Mouse (Mus musculus) frontal cortex, postnatal 14 days (tissue): ENCODE measurements around the gene Actg2.

Experiments
- DNase-seq, 2 experiments: peaks; one replicate each; pipeline ENCODE4 v3.0.0; 2022; ENCODE audit warnings: low spot score in 2 of 2

The Actg2 gene

DNA sequence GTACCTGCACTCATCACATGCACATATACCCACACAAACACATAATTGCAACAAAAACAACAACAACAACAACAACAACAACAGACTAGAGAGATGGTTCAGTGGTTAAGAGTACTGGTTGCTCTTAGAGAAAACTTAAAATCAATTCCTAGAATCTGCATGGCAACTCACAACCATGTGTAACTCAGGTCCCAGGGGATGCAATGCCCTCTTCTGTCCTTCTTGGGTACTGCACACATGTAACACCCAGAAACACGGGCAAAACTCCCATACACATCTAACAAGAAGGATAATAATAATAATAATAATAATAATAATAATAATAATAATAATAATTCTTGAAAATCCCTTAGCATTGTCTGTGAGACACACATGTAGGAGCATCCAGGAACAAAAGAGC, 23.6 kb downstream of the Actg2 start:
- DNase-seq, result peak in 1 of 2 experiments; percentile 54

DNA sequence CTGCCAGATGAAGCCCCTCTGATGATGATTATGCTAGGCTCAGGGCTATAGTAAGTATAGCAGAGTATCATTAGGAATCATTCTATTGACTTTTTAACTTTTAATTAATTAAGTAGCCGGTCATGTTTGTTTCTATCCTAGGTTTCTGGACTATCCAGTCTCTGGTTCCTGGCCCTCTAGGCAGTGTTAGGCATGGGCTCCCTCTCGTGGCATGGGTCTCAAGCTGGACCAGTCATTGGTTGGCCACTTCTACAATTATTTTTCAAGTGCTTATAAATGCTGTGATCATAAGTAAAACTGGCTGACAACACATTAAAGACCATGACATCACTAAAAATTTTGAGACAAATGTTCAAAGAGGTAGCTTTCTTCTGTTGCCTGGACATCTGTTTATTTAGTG, 25.9 kb downstream of the Actg2 start:
- no peak for DNase-seq

DNA sequence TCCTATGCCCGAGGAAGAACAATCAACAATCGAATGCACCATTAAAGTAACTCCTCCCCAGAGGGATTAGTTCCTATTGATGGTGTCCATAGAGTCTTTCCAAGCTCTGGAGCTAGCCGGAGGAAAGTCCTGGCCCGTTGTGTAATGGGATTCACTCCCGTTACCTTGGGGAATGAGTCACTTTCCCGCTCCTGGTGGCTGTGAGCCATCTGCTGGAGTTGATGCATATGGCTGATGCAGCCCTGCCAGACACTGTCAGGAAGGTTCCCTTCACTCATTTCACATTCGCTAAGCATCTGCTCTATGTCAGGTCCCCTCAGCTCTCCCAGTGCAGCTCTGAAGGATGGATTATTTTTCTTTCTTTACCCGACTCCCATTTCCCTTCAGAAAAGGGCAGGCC, 26.6 kb downstream of the Actg2 start:
- DNase-seq, result no peak

DNA sequence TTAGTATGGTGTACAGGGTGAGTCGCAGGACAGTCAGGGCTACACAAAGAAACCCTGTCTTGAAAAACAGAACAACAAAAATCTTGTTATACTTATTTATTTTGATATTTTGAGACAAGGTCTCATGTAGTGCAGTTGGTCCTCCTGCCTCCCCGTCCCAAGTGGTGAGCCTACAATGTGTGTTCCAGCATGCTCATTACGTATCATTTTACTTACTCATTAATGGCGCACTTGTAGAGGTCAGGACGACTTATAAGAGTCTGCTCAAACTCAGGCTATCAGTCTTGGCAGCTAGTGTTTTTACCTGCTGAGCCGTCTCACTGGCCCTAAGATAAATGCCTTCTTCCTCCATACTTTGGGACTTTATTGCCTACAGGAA, 28.9 kb downstream of the Actg2 start:
- no peak for DNase-seq

DNA sequence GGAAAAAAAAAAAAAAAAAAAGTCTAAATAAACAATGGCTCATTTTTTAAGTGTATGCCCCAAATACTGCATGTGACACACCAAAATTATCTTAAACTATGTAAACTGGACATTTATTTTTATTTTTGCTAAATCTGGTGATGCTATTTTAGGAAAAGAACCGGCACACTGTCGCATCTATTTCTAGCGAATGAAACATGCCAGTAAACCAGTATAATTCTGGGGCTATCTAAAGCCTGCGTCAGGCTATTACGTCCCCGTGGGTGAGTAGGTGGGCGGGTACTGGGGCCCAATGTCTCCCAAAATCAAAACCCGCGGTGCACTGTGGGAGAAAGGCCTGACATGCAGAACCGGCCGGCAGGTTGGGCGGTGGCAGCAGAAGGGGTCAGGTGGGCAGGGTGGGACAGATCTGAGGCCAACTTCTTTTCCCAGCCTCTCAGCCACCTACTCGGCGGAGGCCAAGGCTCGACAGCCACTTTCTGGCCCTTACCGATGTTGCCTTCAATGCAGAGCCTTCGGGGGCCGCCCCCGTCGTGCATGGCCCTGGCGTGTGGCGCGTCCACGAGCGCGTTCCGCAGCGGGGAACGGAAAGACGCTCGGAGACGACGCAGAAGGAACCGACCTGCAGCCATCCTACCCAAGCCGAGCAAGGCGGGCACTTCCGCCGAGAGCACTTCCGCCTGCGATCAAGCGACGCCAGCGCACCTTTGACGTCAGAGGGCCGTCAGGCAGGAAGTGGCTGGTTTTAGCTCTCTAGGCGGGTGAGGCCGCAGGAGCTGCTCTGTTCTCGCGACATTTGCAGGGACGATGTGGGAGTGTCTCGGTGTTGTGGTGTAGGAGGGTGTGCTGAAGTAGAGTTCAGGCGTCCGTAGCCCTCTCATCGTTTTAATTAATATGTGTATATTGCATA, 29.6 kb downstream of the Actg2 start, which contains the start of gene Dguok:
Gene Dguok, minus strand, starts transcription at position 712 of the 910 bp plus-strand sequence.
- DNase-seq, result peak; percentile 96 to 98

DNA sequence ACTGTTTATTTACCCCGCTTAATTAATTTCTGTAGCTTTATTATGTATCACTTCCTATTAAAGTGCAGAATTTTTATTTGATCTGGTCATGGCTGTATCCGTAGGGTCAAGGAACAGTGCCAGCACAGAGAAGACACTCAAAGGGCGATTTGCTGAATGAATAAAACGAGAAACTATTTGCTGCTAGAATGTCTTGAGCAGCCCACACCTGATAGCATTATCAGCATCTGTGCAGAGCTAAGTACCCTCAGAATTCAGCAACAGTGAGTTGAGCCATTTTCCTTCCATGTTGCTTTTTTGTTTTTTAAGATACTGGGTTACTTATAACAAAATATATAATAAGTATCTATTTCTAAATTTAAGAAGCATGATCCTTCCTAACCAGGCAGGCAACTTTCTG, 30.5 kb downstream of the Actg2 start:
- no peak for DNase-seq

DNA sequence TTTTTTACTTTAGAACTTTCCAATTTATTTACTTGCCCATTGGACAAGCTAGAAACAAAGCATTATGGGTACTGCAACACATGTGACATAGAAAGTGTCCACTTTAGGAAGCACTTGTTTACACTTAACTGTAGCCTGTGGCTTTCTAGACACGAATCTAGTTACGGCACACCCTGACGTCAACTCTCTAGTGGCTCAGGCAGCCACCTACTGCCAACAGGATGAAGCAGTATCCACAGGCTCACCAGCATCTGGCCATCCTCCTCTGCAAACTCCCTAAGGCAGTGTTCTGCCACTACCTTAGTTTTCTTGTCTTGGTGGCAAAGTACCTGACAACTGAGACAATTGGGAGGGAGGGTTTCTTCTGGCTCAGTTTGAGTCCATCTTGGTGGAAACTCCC, 32.7 kb downstream of the Actg2 start:
- DNase-seq, result no peak

DNA sequence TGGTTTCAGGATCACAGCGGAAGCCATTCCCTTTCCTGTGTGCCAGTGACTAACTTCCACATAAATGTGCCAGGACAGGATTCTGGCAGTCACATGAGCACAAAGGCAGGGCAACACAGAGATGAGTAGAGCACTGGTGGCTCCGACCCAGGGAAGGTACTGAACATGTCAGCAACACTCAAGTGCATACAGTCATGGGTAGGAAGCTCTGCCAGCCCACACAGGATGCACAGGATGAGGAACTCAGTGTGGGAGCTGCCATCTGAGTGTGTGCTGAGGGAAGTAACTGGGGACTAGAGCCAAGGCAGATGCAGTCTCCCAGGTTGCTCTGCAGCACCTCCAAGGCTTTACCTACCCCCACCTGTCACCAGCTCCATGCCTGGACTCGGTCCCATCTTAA, 33.4 kb downstream of the Actg2 start:
- DNase-seq, result no peak

DNA sequence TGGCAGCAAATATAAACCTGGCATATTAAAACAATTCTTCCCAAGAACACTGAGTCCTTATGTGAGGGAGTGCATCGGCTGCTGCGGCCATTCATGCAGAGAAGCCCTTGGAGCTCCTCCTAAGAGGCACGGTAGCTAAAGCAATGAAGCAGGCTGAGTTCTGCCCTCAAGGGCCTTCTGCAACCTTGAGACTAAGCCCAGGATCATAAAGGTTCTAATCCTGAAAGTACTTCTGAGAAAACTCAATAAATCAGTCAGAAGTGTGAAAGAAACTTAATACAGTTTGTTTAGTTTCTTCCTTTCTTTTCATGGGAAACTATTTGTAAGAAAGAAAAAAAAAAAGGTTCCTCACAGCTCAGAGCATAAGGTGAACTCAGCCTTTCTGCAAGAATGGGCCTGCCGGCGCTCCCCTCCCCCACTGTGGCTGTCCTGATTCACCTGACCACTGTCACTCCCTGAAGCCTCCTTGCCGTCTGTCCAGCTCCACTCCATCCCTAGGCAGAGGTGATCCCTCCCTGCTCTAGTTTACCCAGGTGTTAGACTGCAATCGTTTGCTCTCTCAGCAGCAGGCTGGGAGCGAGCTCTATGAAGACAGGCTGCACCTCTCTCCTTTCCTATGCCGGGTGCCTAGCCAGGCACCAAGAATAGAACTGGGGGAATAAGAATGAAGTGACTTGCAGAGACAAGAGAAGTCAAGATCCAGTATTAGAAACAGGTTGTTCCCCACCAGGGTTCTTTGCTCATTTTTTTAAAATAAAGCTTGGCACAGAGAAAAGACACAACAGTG, 34.3 kb downstream of the Actg2 start:
- DNase-seq, result no peak

DNA sequence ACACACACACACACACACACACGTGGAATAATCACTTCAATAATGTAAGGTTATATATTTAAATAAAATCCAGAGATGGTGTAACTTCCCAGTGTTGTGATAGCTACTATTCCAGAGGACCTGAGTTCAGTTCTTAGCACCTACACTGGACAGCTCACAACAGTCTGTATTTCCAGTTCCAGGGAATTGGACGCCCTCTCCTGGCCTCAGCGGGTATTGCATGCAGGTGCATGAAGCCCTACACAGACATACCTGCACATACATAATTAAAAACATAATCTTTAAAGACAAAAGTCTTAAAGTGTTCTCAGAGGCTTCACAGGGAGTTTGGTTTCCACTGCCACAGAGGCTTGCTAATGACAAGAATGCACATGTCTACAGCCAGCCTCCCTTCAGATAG, 35.6 kb downstream of the Actg2 start:
- no peak for DNase-seq

DNA sequence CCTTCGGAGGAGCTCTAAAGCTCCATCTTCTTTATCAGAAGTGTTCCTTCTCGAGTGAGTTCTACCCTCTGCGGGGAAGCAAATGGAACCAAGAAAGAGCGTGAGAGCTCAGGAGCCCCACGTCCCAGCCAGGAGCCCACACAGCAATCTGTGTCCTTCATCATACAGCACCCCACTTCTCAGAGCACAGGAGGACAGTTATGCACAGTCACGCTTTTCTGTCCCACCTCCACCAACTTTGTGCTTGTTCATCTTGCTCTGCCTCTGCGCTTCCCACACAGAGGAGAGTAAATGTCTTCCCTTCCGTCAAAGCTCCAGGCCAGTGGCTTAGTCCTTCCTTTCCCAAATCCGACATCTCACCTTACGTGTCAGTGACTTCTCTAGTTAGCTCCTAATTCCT, 37.0 kb downstream of the Actg2 start:
- DNase-seq, result no peak

DNA sequence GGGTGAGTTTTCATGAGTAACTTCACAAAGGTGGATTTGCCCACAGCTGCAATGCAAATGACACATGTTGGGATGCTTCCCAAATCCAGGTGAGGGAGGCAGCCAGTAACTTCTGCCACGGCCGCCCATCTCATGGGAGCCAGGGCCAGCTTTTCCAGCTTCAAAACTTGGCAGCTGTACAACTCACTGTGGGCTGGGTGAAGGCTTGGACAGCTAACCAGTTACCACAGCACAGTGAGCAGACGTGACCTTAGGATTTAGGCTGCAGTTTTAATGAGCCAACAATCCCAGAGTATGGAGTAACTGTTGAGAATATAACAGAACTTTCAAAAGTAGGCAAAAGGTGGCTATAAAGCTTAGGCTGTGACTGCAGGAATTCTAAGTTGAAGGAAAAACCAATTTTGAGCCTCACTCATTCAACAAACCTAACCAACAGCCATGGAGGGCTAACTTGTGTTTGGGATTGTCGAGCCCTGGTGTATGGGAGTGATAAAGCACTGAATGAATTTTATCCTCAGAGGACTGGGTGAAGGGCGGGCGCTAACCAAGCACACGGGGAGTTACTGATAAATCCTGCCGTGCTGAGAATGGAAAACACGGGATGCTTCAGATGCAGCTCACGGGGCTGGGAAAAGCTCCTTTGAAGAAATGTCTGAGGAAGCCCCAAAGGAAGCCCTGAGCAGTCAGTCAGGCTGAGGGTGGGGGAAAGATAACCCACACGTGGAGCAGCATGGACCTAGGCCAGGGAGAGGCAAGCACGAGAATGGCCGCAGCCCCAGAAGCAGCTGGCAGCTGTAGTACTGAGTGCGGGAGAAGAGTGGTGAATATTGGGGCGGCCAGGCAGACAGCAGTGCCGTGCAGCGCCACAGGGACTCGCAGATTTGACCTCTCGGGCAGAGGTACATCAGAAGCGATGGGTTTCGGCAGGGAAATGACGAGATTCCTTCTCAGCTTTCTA, 39.0 kb downstream of the Actg2 start:
- DNase-seq, result no peak

DNA sequence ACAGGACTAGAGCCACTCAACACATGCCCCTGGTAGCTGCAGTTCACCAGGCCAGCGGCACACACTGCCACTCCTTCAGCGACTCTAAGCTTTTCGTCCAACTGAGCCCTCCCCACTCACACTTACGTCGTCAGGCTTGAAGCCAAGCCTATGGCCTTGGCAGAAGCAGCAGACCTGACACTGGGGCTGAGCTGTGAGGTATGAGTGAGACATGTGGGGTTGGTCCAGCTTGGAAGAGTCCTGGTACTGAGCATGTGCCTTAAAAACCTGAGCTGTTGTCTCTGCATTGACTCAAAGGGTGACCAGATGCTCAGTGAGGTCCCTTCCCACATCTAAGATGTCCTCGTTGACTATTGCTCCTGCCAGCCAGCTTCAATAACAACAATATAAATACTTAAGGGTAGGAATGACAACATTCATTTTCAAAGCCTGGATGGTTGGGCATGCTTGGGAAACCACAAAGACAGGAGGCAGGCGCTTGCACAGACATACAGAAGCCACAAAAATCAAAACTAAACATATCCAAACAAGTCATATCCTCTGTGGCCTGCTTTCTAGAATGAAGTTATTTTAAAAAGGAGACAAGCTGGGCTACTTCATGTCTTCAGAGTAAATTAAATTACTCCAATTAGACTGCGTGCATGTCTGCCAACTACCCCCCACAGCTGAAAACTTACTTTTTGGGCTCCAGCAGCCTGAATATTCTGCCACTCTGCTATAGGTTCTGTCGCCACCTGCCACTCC, 39.9 kb downstream of the Actg2 start:
- no peak for DNase-seq

DNA sequence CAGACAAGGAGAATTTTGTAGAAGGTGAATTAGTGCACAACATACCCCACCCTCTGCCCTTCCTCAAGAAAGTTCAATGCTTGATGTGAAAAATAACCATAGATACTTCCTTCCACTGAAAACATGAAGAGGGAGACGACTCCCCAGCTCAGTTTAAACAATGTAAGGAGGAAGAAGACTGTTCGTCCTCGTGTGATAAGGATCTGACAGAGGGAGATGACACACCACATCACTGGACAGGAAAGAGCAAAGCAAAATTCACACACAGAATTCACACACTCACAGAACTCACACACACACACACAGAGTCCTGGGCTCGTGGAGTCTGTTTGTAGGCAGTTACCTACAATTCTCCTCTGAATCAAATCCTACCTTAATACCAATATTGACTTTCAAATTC, 45.4 kb downstream of the Actg2 start:
- no peak for DNase-seq

DNA sequence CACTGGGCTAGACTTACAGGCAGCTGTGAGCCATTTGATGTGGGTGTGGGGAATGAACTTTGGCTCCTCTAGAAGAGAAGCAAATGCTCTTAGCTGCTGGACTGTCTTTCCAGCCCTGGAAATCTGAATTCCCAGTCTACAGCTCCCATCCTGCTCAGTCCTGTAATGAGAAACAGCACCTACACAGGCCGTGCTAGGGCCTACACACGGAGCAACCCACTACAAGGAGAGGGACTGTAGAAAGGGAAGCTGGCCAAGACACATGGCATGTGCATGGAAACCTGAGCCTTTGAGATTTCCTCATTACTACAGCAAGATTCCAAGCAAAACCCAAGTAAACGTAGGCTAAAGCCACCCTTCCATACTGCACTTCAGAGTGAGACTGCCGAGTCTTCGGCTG, 47.9 kb downstream of the Actg2 start:
- no peak for DNase-seq

DNA sequence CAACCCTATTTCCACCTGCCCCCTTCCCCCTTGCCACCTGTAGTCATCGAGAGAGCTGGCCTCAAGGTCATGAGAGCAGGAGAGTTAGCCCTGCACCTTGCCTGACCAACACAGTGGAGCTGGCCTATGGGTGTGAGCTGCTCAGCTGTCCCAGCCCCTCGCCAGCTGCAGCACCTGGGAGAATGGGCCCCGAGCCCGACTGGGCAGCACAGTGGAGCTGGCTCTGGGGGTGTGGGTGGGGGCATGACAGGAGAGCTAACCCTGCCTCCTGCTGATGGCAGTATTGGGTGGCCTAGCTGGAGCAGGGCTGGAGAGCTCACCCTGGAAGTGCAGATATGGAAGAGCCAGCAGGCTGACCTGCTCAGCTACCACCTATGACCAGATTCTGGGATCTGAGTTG, 48.8 kb downstream of the Actg2 start:
- DNase-seq, result no peak

DNA sequence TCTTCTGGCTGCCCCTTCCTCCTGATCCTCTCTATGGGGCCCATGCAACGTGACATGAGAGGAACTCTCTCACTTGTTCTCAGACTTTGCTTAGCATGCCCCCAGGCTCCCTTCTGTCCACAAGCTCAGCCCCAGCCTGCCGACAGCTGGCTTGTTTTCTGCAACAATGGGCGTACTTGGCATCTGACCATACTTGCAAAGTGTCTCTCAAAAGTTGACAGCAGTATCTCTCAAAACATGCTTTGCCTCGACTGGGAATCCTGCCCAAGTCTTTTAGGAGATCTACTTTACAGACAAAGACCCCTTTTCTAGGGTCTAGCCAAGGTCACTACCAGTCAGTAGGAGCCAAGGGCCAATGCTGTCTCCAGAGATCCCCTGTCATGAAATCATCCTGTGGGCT, 50.2 kb downstream of the Actg2 start:
- no peak for DNase-seq

DNA sequence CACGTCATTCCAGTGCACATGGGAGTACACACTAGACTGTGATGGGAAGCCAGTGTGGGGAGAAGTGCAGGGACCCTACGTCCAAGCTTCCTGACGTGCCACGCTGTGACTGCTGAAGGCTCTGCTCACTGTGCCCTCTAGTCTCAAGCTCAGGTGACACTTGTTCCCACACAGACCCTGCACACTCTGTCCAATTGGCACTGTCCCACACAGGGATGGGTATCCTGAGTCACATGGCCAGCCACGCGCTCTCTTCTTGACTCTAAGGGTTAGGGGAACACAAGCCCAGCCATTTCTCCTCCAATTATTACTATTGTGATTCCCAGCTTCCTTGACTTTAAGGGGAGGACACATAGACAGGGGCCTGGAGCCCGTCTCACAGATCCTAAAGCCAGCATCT, 52.3 kb downstream of the Actg2 start:
- DNase-seq, result no peak

DNA sequence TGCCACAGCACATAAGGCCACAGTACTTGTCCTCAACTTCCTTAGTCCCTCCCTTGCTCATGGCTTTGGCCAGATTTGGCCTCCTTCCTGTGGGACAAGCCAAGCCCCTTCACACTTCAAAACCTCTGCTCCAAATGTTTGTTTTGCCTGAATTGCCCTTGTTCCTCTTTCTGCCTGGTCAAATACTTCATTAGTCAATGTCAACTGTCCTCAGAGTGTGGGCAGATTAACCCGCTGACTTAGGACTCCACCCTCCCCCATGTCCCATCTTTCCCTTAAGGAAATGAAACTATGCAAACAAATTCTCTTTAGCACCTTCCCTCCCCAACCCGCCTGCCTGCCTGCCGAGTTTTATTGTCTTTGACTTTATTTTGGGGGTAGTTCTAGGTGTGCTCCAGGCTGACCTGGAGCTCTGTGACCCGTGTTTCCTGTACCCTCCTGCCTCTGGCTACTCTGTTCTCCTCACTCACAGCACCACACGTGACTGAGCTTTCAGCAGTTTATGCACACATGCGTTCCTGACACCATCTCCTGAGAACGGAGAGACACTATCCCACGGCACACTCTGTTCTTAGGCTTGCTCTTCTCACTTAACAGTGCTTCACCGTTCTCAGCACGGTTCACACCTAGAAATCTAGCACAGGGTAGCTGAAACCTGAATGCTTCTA, 53.5 kb downstream of the Actg2 start:
- no peak for DNase-seq

DNA sequence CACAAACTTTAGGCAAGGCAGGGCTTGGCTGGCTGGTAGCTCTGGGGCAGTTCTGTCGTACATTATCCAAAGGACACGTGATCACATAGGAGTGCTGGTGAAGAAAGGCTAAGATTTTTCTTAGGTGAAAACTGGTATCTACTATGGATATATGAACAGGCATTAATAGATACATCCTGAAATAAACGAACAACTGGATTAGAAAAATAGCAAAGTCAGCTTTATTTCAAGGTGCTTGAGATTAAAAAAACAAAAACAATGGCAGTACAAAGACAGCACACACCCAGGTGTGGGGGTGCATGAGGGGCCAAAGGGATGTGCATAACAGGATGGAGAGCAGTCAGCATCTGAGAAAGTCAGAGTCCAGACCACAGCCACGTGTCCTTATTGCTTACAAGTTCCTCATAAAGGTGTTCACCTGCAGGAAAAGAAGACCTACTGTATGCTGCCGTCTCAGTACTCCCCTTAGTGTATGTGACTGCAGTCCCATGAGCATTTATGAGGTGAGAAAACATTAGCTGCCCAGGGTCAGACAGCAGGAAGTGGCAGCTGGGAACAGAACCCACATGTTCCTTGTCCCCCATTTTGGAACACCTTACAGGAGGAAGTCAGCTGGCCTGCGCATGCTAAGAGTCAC, 55.9 kb downstream of the Actg2 start:
- DNase-seq, result no peak
